Comparison of ENCODE assay signal across 10 mouse cellular contexts in the genomic region with DNA sequence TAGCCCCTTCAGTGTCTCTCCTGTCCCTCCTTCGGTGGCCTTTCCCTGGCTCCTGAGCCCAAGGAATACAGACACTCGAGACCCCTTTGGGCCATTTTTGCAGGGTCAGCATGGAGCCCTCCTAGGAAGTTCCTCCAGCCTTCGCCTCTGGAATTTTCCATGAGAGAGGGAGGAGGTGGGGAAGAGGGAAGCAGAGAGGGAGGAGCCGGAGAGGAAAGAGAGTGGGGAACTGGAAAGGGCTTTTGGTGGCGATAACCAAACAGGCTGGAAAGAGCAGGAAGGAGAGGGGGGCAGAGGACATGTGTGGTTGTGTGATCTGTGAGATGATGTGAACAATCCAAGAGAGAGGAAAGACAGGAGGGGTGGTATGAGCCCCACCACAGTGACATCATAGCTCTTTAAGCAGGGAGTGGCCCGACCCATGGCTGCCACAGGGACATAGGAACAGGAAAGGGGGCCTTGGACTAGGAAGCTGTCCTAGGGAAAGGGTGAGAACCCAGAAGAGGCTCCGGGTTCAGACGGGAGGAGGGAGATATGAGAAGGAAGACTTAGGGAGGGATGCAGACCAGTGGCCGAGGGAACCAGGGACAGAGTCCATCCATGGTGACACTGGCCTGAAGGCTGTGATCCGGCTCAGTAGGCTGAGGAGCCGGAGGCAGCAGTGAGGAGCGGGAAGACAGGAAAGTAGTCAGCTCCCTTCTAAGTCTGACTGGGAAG. TPM values are rescaled to one million over a fixed set of nuclear protein-coding genes. Genes with fewer than 3 reads are reported as not detected.
A peak's percentile ranks its signal among the peaks of the same experiment; 100 is the strongest.
DNase-seq lines count a peak whose midpoint lies in the region; ATAC-seq and TF ChIP-seq lines count a peak whose summit lies in the region.
"Had no signal": no experiment of that assay in that cellular context is flagged by ENCODE, and none has a peak within 500 bp of the region (broad histone marks: within the 10 kb centered on the region; RNA-seq: fewer than 3 reads in every experiment).

No protein-coding gene starts in this region.

- H3K9me3 ChIP-seq in forebrain, embryonic 14.5 days (replicated peaks; ENCODE audit: control insufficient read depth, low read length): no peaks in the 10 kb centered on the region
- no peaks in the 10 kb centered on the region for H3K9me3 ChIP-seq in forebrain, postnatal 0 days (ENCODE audit: low read length)
- no peaks in the 10 kb centered on the region for H3K9me3 ChIP-seq in limb, embryonic 15.5 days

- WGBS in forebrain, embryonic 14.5 days: 55% methylated on average over 12 of the region's 12 CpGs
- 68% methylated on average over 12 of the region's 12 CpGs for WGBS in forebrain, postnatal 0 days
- 82% methylated on average over 12 of the region's 12 CpGs for WGBS in spleen, adult 2 months
- 48% methylated on average over 12 of the region's 12 CpGs for WGBS in limb, embryonic 15.5 days

- H3K27me3 ChIP-seq in forebrain, embryonic 14.5 days (replicated peaks; ENCODE audit: control insufficient read depth, insufficient read depth, low read length): no peaks in the 10 kb centered on the region
- no peaks in the 10 kb centered on the region for H3K27me3 ChIP-seq in forebrain, postnatal 0 days (ENCODE audit: insufficient read depth, low read length)
- no peaks in the 10 kb centered on the region for H3K27me3 ChIP-seq in spleen, adult 2 months (ENCODE audit: control insufficient read depth, insufficient read depth, low read length)
- H3K27me3 ChIP-seq in limb, embryonic 15.5 days: peaks cover 13% of the 10 kb centered on the region

- TF ChIP-seq CTCF in forebrain, postnatal 0 days (IDR thresholded peaks at IDR 0.05; ENCODE audit: low read depth): no peak
- no peak for TF ChIP-seq CTCF in spleen, adult 2 months (IDR thresholded peaks at IDR 0.05; ENCODE audit: extremely low read depth, insufficient read depth, insufficient read length, insufficient replicate concordance)

- 0 out of 2 replicates have a peak overlapping the region, but pooled peaks have one; percentile 1 for H3K9ac ChIP-seq in forebrain, embryonic 14.5 days (ENCODE audit: low read length)
- no peak overlapping the region for H3K9ac ChIP-seq in forebrain, postnatal 0 days
- H3K9ac ChIP-seq in limb, embryonic 15.5 days: no peak overlapping the region

- no peak overlapping the region for H3K4me3 ChIP-seq in forebrain, embryonic 14.5 days (ENCODE audit: low read depth, low read length)
- H3K4me3 ChIP-seq in forebrain, postnatal 0 days (ENCODE audit: low read depth, low read length): no peak overlapping the region
- no peak overlapping the region for H3K4me3 ChIP-seq in spleen, adult 2 months (ENCODE audit: extremely low read depth, insufficient read depth, insufficient read length)
- no peak overlapping the region for H3K4me3 ChIP-seq in limb, embryonic 15.5 days

- no peak for ATAC-seq in forebrain, embryonic 14.5 days
- ATAC-seq in forebrain, postnatal 0 days: no peak
- peak; percentile 15; the same call in 1 of the 2 replicates for ATAC-seq in limb, embryonic 15.5 days (ENCODE audit: insufficient number of reproducible peaks, low FRiP score, low TSS enrichment, low read depth)

- no peak overlapping the region for H3K27ac ChIP-seq in forebrain, embryonic 14.5 days (ENCODE audit: low read depth, low read length)
- no peak overlapping the region for H3K27ac ChIP-seq in forebrain, postnatal 0 days (ENCODE audit: low read depth, low read length)
- H3K27ac ChIP-seq in spleen, adult 2 months (ENCODE audit: insufficient read depth, low read length): peak overlapping the region; percentile 30
- H3K27ac ChIP-seq in limb, embryonic 15.5 days: peak overlapping the region; percentile 70

- TF ChIP-seq POLR2A in spleen, adult 2 months (IDR thresholded peaks at IDR 0.05; ENCODE audit: low read depth, low read length): no peak

- DNase-seq in forebrain, embryonic 14.5 days (ENCODE audit: low spot score): no peak
- no peak for DNase-seq in forebrain, postnatal 0 days
- DNase-seq in spleen, adult 2 months (ENCODE audit: low read depth in 1 of 2, low spot score in 2 of 2): no peak
- no peak for DNase-seq in spleen, adult 12 weeks (ENCODE audit: low spot score)
- DNase-seq in cerebellum, adult 18-20 months: no peak
- no peak for DNase-seq in embryo, embryonic 9.5 days (ENCODE audit: extremely low spot score)
- no peak for DNase-seq in layer of hippocampus, postnatal 10 days (ENCODE audit: low spot score in 2 of 2)

- H3K4me2 ChIP-seq in forebrain, embryonic 14.5 days (ENCODE audit: low read length): no peak overlapping the region
- H3K4me2 ChIP-seq in forebrain, postnatal 0 days (ENCODE audit: low read depth): no peak overlapping the region
- no peak overlapping the region for H3K4me2 ChIP-seq in limb, embryonic 15.5 days

- H3K4me1 ChIP-seq in forebrain, embryonic 14.5 days (ENCODE audit: control insufficient read depth, insufficient read depth, low read length): no peaks in the 10 kb centered on the region
- no peaks in the 10 kb centered on the region for H3K4me1 ChIP-seq in forebrain, postnatal 0 days (ENCODE audit: insufficient read depth)
- peaks cover 22% of the 10 kb centered on the region; the same call in 1 of the 2 replicates for H3K4me1 ChIP-seq in spleen, adult 2 months (ENCODE audit: control insufficient read depth, insufficient read depth, insufficient read length)
- peaks cover 30% of the 10 kb centered on the region for H3K4me1 ChIP-seq in limb, embryonic 15.5 days

- no peaks in the 10 kb centered on the region for H3K36me3 ChIP-seq in forebrain, embryonic 14.5 days (ENCODE audit: control insufficient read depth, insufficient read depth, low read length)
- H3K36me3 ChIP-seq in forebrain, postnatal 0 days (ENCODE audit: insufficient read depth): no peaks in the 10 kb centered on the region
- H3K36me3 ChIP-seq in spleen, adult 2 months (ENCODE audit: control insufficient read depth, insufficient read depth, low read length): no peaks in the 10 kb centered on the region
- no peaks in the 10 kb centered on the region for H3K36me3 ChIP-seq in limb, embryonic 15.5 days

RNA-seq across cellular contexts. Expression of a gene that starts 6.4 kb away (rescaled TPM):
- 2.3 and 3.0 TPM in 2 replicates for polyA plus RNA-seq in forebrain, embryonic 14.5 days (2014; fragmentation: Nextera tagmentation; extraction: Ambion mirVana)
- total RNA-seq in forebrain, postnatal 0 days (2014; rRNA removed): 3.3 and 6.0 TPM in 2 replicates
- polyA plus RNA-seq in forebrain, postnatal 0 days (2015; fragmentation: Nextera tagmentation; extraction: Ambion mirVana): 3.4 and 4.2 TPM in 2 replicates
- 11.2 and 12.8 TPM in 2 replicates for polyA plus RNA-seq in spleen, adult 2 months (2012; rRNA removed)
- polyA plus RNA-seq in limb, embryonic 15.5 days (2015; fragmentation: Nextera tagmentation; extraction: Ambion mirVana): 8.4 and 8.8 TPM in 2 replicates
- 1 to 10 TPM; 3.1 to 3.5 TPM for total RNA-seq in layer of hippocampus, postnatal 10 days (2021)

RNA-seq across cellular contexts. Expression of a gene that starts 42.5 kb away (rescaled TPM):
- polyA plus RNA-seq in forebrain, embryonic 14.5 days (2014; fragmentation: Nextera tagmentation; extraction: Ambion mirVana): 0.10 and 0.16 TPM in 2 replicates
- not detected in 2 replicates for total RNA-seq in forebrain, postnatal 0 days (2014; rRNA removed)
- polyA plus RNA-seq in forebrain, postnatal 0 days (2015; fragmentation: Nextera tagmentation; extraction: Ambion mirVana): not detected in 2 replicates
- not detected in 2 replicates for polyA plus RNA-seq in spleen, adult 2 months (2012; rRNA removed)
- polyA plus RNA-seq in limb, embryonic 15.5 days (2015; fragmentation: Nextera tagmentation; extraction: Ambion mirVana): not detected in 2 replicates
- not detected for total RNA-seq in layer of hippocampus, postnatal 10 days (2021)
- polyA plus RNA-seq: C2C12; hindbrain, embryonic 11.5 days had no signal

Comparison
In these comparisons a context has a peak if more than half of its experiments do, and no peak if none do; other contexts are left out.
1. H3K27ac ChIP-seq: peak in spleen, adult 2 months (single experiment) and limb, embryonic 15.5 days (single experiment); none in forebrain, embryonic 14.5 days (single experiment) and forebrain, postnatal 0 days (single experiment).